Mouse (Mus musculus): ENCODE measurements around the gene Mybpc3.

DNA sequence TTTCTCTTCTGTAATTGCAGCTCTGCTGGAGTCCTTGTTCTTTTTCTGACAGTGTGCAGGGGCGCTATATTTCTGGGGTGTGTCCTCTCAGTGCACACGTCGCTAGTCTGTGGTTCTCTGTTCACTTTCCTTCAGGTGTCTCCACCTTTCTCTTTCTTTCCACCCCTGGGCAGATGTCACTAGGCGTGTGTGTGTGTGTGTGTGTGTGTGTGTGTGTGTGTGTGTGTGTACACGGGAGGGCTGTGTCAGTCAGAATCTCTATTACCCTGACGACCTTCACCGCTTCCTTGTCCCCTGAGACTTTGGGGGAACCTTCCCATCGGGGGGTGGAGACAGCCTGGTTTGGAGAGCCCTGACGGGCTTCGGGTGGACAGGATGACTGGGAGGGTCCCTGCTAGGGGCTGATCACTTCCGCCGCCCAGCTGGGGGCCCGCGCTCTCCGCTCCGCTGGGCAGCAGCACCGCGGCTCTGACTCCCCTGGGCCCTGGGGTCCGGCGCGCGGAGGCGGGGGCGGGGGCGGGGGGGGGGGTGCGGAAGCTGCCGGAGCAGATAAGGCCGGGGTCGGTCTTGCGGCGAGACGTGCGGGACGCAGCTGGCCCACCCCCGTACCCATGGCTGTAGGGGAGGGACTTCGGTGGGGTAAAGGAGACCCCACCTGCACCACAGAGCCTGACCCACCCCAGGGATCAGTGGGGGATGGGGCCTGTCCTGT lies 39.5 kb upstream of the Mybpc3 start:
- no peak for TF ChIP-seq EP300 (optimal IDR thresholded peaks at IDR 0.05)
- no peak for TF ChIP-seq CTCF (IDR thresholded peaks at IDR 0.05; ENCODE audit: low read depth)

Data from stomach, postnatal 0 days (tissue).